Comparison of ENCODE assay signal across 24 mouse cellular contexts in the genomic region with DNA sequence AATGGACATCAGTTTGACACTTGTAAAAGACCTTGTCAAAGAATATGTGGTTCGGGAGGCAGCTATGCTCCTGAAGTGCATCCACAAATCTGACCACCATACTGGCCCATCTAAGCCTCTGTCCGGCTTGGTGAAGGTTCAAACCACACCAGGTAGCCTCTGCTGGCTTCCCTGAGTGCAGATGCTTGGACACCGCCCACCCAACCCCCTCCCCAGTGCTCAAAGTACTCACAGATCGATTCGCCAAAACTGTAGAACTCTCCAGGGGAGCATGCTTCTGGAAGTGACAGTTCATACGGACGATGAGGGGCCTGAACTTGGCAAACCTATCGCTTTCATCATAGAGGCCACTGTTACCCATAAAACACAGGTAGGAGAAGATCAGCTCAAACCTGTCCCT. TPM values are rescaled to one million over a fixed set of nuclear protein-coding genes. Genes with fewer than 3 reads are reported as not detected.
DNase-seq lines count a peak whose midpoint lies in the region; TF ChIP-seq lines count a peak whose summit lies in the region.
"Had no signal": no experiment of that assay in that cellular context is flagged by ENCODE, and none has a peak within 500 bp of the region (broad histone marks: within the 10 kb centered on the region; RNA-seq: fewer than 3 reads in every experiment).

No protein-coding gene starts in this region.

- TF ChIP-seq POLR2A in heart, adult 2 months (IDR thresholded peaks at IDR 0.05; ENCODE audit: insufficient read depth, low read depth, low read length): no peak
- TF ChIP-seq POLR2A in testis, adult 2 months (IDR thresholded peaks at IDR 0.05; ENCODE audit: control insufficient read depth, low read depth, low read length): no peak

- no peaks in the 10 kb centered on the region for H3K9me3 ChIP-seq in heart, embryonic 10.5 days
- H3K9me3 ChIP-seq: G1E had no signal

- WGBS in heart, embryonic 10.5 days: 84% methylated on average over 8 of the region's 8 CpGs
- WGBS in heart, adult 2 months: 83% methylated on average over 8 of the region's 8 CpGs

- peaks cover 6% of the 10 kb centered on the region; the same call in 1 of the 2 replicates for H3K4me1 ChIP-seq in heart, embryonic 10.5 days
- no peaks in the 10 kb centered on the region for H3K4me1 ChIP-seq in heart, adult 2 months (ENCODE audit: control insufficient read depth, insufficient read depth, low read length)
- H3K4me1 ChIP-seq in testis, adult 2 months (ENCODE audit: control insufficient read depth, insufficient read depth, low read length): no peaks in the 10 kb centered on the region

- peak; percentile 82 for DNase-seq in heart, adult 11 months
- no peak for DNase-seq in heart, adult 8-10 months (ENCODE audit: low spot score)
- peak; percentile 63 for DNase-seq in heart, embryonic 10.5 days (ENCODE audit: low spot score)
- DNase-seq in heart, adult 2 months: no peak
- no peak for DNase-seq in testis, postnatal 10 days (ENCODE audit: low spot score)
- DNase-seq: adrenal gland, adult 2 months; adrenal gland, adult 8-10 months; adrenal gland, postnatal 10 days; adrenal gland, postnatal 14 days; adrenal gland, postnatal 25 days; adrenal gland, postnatal 36 days; B cell, adult 2 months; cerebellum, adult 11 months; cerebellum, adult 11-12 months; cerebellum, adult 18-20 months had no signal

- intact Hi-C loops in heart, adult 2 months (cut with DNase I): no loop called here

- no peak for TF ChIP-seq CTCF in heart, adult 2 months (IDR thresholded peaks at IDR 0.05)
- no peak for TF ChIP-seq CTCF in testis, adult 2 months (IDR thresholded peaks at IDR 0.05; ENCODE audit: control insufficient read depth, insufficient read depth, insufficient replicate concordance, low read depth, low read length)

- H3K79me2 ChIP-seq in heart, adult 2 months (replicated peaks; ENCODE audit: control insufficient read depth, insufficient read depth, low read length): no peaks in the 10 kb centered on the region

- H3K27me3 ChIP-seq in heart, embryonic 10.5 days (ENCODE audit: insufficient read depth, poor library complexity, severe bottlenecking): no peaks in the 10 kb centered on the region; the same call in 1 of the 2 replicates
- H3K27me3 ChIP-seq in heart, adult 2 months (ENCODE audit: control insufficient read depth, insufficient read depth, low read length): no peaks in the 10 kb centered on the region
- H3K27me3 ChIP-seq in testis, adult 2 months (ENCODE audit: control insufficient read depth, insufficient read depth, low read length): no peaks in the 10 kb centered on the region
- H3K27me3 ChIP-seq: Patski had no signal

- no peaks in the 10 kb centered on the region for H3K36me3 ChIP-seq in heart, embryonic 10.5 days
- no peaks in the 10 kb centered on the region for H3K36me3 ChIP-seq in heart, adult 2 months (ENCODE audit: control insufficient read depth, insufficient read depth, low read length)
- no peaks in the 10 kb centered on the region for H3K36me3 ChIP-seq in testis, adult 2 months (ENCODE audit: control insufficient read depth, insufficient read depth, low read length)
- H3K36me3 ChIP-seq: G1E had no signal

- H3K9ac ChIP-seq in heart, adult 2 months (ENCODE audit: low read depth, low read length): no peak overlapping the region

- H3K27ac ChIP-seq in heart, embryonic 10.5 days: no peak overlapping the region
- H3K27ac ChIP-seq in heart, adult 2 months: no peak overlapping the region
- H3K27ac ChIP-seq in testis, adult 2 months (ENCODE audit: control insufficient read depth, insufficient read depth, low read depth, low read length): no peak overlapping the region

- no peak overlapping the region for H3K4me3 ChIP-seq in heart, embryonic 10.5 days
- no peak overlapping the region for H3K4me3 ChIP-seq in heart, adult 2 months
- H3K4me3 ChIP-seq in testis, adult 2 months (ENCODE audit: control insufficient read depth, low read depth, low read length): peak overlapping the region; percentile 49

- no peak for TF ChIP-seq EP300 in heart, adult 2 months (IDR thresholded peaks at IDR 0.05; ENCODE audit: insufficient read depth, low read depth, low read length)

RNA-seq across cellular contexts. Expression of a gene that starts 31.7 kb away (rescaled TPM):
- total RNA-seq in heart, adult 8-10 months (2022): 10 to 100 TPM; 10.8 to 11.6 (median 11.5) TPM
- 0.90 and 1.1 TPM in 2 replicates for polyA plus RNA-seq in heart, embryonic 10.5 days (2016; fragmentation: Nextera tagmentation; extraction: Ambion mirVana)
- 10 to 100 TPM; 10.6 to 16.4 TPM for total RNA-seq in heart, adult 2 months (2021)
- polyA plus RNA-seq in heart, adult 2 months (2012; rRNA removed): 11.9 and 18.3 TPM in 2 replicates
- 0.48 and 0.79 TPM in 2 replicates for polyA plus RNA-seq in testis, adult 2 months (2012; rRNA removed)

RNA-seq across cellular contexts. Expression of a gene that starts 31.8 kb away (rescaled TPM):
- total RNA-seq in heart, adult 8-10 months (2022): 10 to 100 TPM in 2 of 4 experiments, 1 to 10 TPM in 2; 8.5 to 10.9 (median 9.5) TPM
- polyA plus RNA-seq in heart, embryonic 10.5 days (2016; fragmentation: Nextera tagmentation; extraction: Ambion mirVana): 3.1 and 3.4 TPM in 2 replicates
- 10 to 100 TPM in 1 of 2 experiments, 1 to 10 TPM in 1; 9.3 to 12.4 TPM for total RNA-seq in heart, adult 2 months (2021)
- polyA plus RNA-seq in heart, adult 2 months (2012; rRNA removed): 14.1 and 16.4 TPM in 2 replicates
- polyA plus RNA-seq in testis, adult 2 months (2012; rRNA removed): 0.59 and 0.61 TPM in 2 replicates

RNA-seq across cellular contexts. Expression of a gene that starts 43.4 kb away (rescaled TPM):
- not detected for total RNA-seq in heart, adult 8-10 months (2022)
- not detected in 2 replicates for polyA plus RNA-seq in heart, embryonic 10.5 days (2016; fragmentation: Nextera tagmentation; extraction: Ambion mirVana)
- total RNA-seq in heart, adult 2 months (2021): not detected
- polyA plus RNA-seq in heart, adult 2 months (2012; rRNA removed): not detected in 2 replicates
- 0.13 and 0.75 TPM in 2 replicates for polyA plus RNA-seq in testis, adult 2 months (2012; rRNA removed)
- total RNA-seq: adrenal gland, adult 18-20 months; adrenal gland, adult 2 months; adrenal gland, adult 8-10 months; adrenal gland, postnatal 14 days; adrenal gland, postnatal 25 days; adrenal gland, postnatal 36 days; CH12.LX; MEL had no signal
- polyA plus RNA-seq: activated CD4-positive, CD25-positive, alpha-beta regulatory T cell, adult 4 months; brain, embryonic 14.5 days; CD4-positive, CD25-positive, alpha-beta regulatory T cell, adult 4 months; G1E; Patski had no signal

RNA-seq across cellular contexts. Expression of a gene that starts 59.7 kb away (rescaled TPM):
- total RNA-seq in heart, adult 8-10 months (2022): 10 to 100 TPM; 45.6 to 62.3 (median 52.4) TPM
- 116 and 137 TPM in 2 replicates for polyA plus RNA-seq in heart, embryonic 10.5 days (2016; fragmentation: Nextera tagmentation; extraction: Ambion mirVana)
- 10 to 100 TPM; 50.7 to 53.9 TPM for total RNA-seq in heart, adult 2 months (2021)
- polyA plus RNA-seq in heart, adult 2 months (2012; rRNA removed): 48.4 and 48.6 TPM in 2 replicates
- polyA plus RNA-seq in testis, adult 2 months (2012; rRNA removed): 39.4 and 43.3 TPM in 2 replicates

Comparison
In these comparisons a context has a peak if more than half of its experiments do, and no peak if none do; other contexts are left out.
1. DNase-seq: peak in heart, adult 11 months (single experiment) and heart, embryonic 10.5 days (single experiment); none in heart, adult 8-10 months (single experiment), heart, adult 2 months (0 of 2) and testis, postnatal 10 days (single experiment).